In the genomic region with DNA sequence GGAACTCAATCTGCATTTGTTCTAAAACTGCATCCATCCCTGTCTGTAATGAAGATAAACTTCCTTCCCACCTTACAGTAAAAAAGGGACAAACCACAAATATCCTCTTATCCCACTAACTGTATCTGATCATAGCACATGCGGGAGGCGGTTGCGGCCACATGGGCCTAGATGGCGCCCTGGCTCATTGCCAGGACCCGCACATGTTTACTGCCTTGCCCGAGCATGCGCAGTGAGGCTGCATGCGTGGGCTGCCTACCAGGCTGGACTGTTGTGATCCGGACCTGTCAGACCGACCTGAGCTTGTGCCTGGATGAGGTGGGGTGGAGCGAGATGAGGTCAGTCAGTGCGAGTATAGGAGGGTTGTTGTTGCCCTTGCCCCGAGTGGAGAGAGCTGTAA, we compare ENCODE assay signal across 10 mouse cellular contexts.
DNase-seq lines count a peak whose midpoint lies in the region; ATAC-seq lines count a peak whose summit lies in the region.
"Had no signal": no experiment of that assay in that cellular context is flagged by ENCODE, and none has a peak within 500 bp of the region (broad histone marks: within the 10 kb centered on the region; RNA-seq: fewer than 3 reads in every experiment).

No protein-coding gene starts in this region.

- peak; percentile 19 to 23 for DNase-seq in cerebellum, postnatal 10 days
- DNase-seq in cerebellum, adult 8-10 months, result no peak
- DNase-seq in ES-CJ7 (ENCODE audit: low read depth, low spot score), result peak; percentile 31
- DNase-seq in left cerebral cortex, adult 11 months (ENCODE audit: low spot score), result peak; percentile 23
- peak; percentile 37 for DNase-seq in right cerebral cortex, postnatal 14 days
- no peak for DNase-seq in spleen, adult 12 weeks (ENCODE audit: low spot score)
- DNase-seq in adrenal gland, postnatal 10 days, result no peak
- DNase-seq: gastrocnemius, postnatal 14 days had no signal

- no peak for ATAC-seq in monocyte, adult 5-6 weeks (replicated peaks; ENCODE audit: insufficient number of reproducible peaks, low FRiP score, low TSS enrichment, poor library complexity, severe bottlenecking)
- ATAC-seq: hindbrain, embryonic 16.5 days had no signal

Comparison
In these comparisons a context has a peak if more than half of its experiments do, and no peak if none do; other contexts are left out.
1. DNase-seq: peak in cerebellum, postnatal 10 days (2 of 2), ES-CJ7 (single experiment), left cerebral cortex, adult 11 months (single experiment) and right cerebral cortex, postnatal 14 days (single experiment); none in cerebellum, adult 8-10 months (single experiment), spleen, adult 12 weeks (single experiment) and adrenal gland, postnatal 10 days (single experiment).